Mouse (Mus musculus): ENCODE measurements around the gene Nedd9. TPM values are rescaled to one million over a fixed set of nuclear protein-coding genes. Genes with fewer than 3 reads are reported as not detected.
A peak's percentile ranks its signal among the peaks of the same experiment; 100 is the strongest.

Nedd9 gene
- total and polyA plus RNA-seq, 2 experiments = 2.5 to 3.3 TPM

DNA sequence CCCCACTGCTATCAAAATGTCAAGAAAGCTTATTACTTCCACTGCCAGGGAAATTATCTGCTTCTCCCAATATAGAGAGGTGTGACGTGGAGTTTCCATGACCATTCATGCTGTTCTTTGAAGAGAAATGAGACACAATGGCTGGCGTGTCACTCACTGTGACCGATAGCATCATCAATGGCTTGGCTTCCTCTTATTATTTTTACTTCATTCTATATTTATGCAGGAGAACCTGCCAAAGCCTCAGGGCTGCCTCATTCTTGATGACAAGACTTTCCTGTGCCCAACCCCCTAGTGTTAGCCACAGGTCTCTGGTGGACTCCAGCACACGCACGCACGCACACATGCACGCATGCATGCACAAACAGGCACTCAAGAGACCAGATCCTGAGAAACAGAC is 141.4 kb downstream of the Nedd9 start:
- peaks cover 43% of the 10 kb centered on the region for H3K4me1 ChIP-seq (ENCODE audit: control insufficient read depth, insufficient read depth, low read length)

DNA sequence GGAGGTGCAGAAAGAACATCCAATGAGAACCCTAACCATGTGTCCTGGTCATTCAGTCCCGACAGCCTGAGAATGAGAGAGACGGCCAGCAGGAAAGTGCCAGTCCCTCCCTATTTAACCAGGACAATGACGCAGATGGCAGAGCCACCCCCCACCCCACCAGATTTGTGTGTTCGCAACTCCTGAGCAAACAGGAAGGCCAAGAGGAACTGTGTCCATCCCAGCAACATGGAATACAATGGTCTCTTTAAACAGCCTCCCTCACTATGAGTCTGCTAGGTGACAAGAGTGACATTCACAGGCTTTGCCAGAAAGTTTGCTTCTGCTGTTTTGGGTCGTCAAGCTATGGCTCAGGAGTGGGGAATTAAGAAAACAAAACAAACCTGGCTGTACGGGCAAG is 141.9 kb downstream of the Nedd9 start:
- WGBS = 71% methylated on average over 6 of the region's 6 CpGs
- H3K4me1 ChIP-seq (ENCODE audit: control insufficient read depth, insufficient read depth, low read length) = peaks cover 40% of the 10 kb centered on the region

More for the DNA sequence above, 141.4 kb downstream of the Nedd9 start:
- WGBS = 83% methylated on average over 7 of the region's 7 CpGs
- no peaks in the 10 kb centered on the region for H3K36me3 ChIP-seq (ENCODE audit: control insufficient read depth, insufficient read depth, low read length)
- H3K9ac ChIP-seq (ENCODE audit: low read depth, low read length) = no peak overlapping the region
- 0 out of 2 replicates have a peak overlapping the region, but pooled peaks have one; percentile 7 for H3K27ac ChIP-seq (replicated peaks; ENCODE audit: insufficient read depth, low read depth, low read length)
- H3K4me3 ChIP-seq (ENCODE audit: insufficient read depth, low read depth, low read length) = no peak overlapping the region
- H3K27me3 ChIP-seq (ENCODE audit: control insufficient read depth, insufficient read depth, low read length) = no peaks in the 10 kb centered on the region
- DNase-seq (ENCODE audit: extremely low read depth, low read depth, low spot score) = no peak
- TF ChIP-seq POLR2A (IDR thresholded peaks at IDR 0.05; ENCODE audit: extremely low read depth, insufficient read depth, low read length) = no peak
- TF ChIP-seq CTCF (IDR thresholded peaks at IDR 0.05; ENCODE audit: low read depth, low read length) = no peak
- peaks cover 4% of the 10 kb centered on the region; the same call in 1 of the 2 replicates for H3K79me2 ChIP-seq (ENCODE audit: control insufficient read depth, insufficient read depth, low read length)

DNA sequence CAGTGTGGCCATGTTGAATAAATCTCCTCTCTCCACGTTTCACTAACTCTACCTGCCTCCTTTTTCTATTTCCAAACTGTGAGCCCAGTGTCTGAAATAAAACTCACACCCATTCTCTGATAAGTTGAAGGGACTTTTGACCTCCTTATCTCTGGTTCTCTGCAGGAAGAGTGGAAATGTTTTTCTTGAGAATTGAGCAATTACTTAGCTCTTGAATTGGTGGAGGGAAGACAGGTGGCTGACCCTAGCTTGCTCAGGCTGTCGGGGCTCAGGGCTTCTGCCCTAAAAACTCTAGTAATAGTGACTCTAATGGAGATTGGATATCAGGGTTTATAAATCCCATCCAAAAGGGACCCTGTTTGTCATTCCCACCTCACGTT is 143.3 kb downstream of the Nedd9 start:
- Histone ChIP-seq H3K4me3 (ENCODE audit: insufficient read depth, low read depth, low read length) (no peak overlapping the region), H3K27me3 (ENCODE audit: control insufficient read depth, insufficient read depth, low read length) (no peaks in the 10 kb centered on the region), H3K27ac (replicated peaks; ENCODE audit: insufficient read depth, low read depth, low read length) (peak overlapping the region; percentile 77; the same call in 1 of the 2 replicates), H3K9ac (ENCODE audit: low read depth, low read length) (no peak overlapping the region), H3K4me1 (ENCODE audit: control insufficient read depth, insufficient read depth, low read length) (peaks cover 40% of the 10 kb centered on the region), H3K79me2 (ENCODE audit: control insufficient read depth, insufficient read depth, low read length) (no peaks in the 10 kb centered on the region; the same call in 1 of the 2 replicates), H3K36me3 (ENCODE audit: control insufficient read depth, insufficient read depth, low read length) (no peaks in the 10 kb centered on the region)
- DNase-seq (ENCODE audit: extremely low read depth, low read depth, low spot score) = peak; percentile 46
- WGBS = 51% methylated on average over 3 of the region's 3 CpGs
- TF ChIP-seq CTCF (IDR thresholded peaks at IDR 0.05; ENCODE audit: low read depth, low read length) (no peak), POLR2A (IDR thresholded peaks at IDR 0.05; ENCODE audit: extremely low read depth, insufficient read depth, low read length) (no peak)

More for the DNA sequence above, 141.9 kb downstream of the Nedd9 start:
- TF ChIP-seq POLR2A (IDR thresholded peaks at IDR 0.05; ENCODE audit: extremely low read depth, insufficient read depth, low read length) = no peak
- TF ChIP-seq CTCF (IDR thresholded peaks at IDR 0.05; ENCODE audit: low read depth, low read length) = no peak
- H3K79me2 ChIP-seq (ENCODE audit: control insufficient read depth, insufficient read depth, low read length) = peaks cover 4% of the 10 kb centered on the region; the same call in 1 of the 2 replicates
- H3K4me3 ChIP-seq (ENCODE audit: insufficient read depth, low read depth, low read length) = no peak overlapping the region
- H3K9ac ChIP-seq (ENCODE audit: low read depth, low read length) = no peak overlapping the region
- no peak for DNase-seq (ENCODE audit: extremely low read depth, low read depth, low spot score)
- H3K27ac ChIP-seq (replicated peaks; ENCODE audit: insufficient read depth, low read depth, low read length) = peak overlapping the region; percentile 50; the same call in 1 of the 2 replicates
- H3K27me3 ChIP-seq (ENCODE audit: control insufficient read depth, insufficient read depth, low read length) = no peaks in the 10 kb centered on the region
- H3K36me3 ChIP-seq (ENCODE audit: control insufficient read depth, insufficient read depth, low read length) = no peaks in the 10 kb centered on the region

DNA sequence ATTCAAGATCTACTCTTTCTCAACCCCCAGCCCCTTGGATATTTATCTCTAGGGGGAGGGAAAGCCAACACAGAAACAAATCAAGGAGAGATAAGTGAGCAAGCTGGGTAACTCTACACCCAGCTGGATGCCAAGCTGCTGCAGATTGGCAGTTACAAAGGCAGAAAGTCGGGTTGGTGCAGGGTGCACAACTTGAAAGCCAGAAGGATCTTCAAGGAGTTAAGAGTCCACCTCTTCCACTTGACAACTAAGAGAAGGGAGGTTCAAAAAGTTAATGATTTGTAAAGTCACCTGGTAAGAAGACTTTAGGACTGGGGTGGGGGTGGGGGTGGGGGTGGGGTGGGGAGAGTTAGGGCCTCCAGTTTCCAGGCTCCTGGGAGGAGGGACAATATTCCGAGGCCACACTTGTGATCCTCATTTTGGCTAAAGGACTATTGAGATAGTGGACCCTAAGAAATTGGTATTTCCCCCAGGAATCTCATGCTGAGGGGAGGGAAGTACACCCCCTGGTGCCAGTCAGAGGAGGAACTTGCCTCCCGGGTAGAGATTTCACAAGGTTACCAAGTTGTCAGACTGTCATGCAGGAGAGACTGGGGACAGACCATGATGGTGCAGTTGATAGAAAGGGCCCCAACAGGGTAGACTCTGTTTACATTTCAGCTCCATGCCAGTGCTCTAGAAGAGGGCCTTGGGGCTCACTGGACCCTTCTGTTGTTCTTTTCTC is 143.8 kb downstream of the Nedd9 start:
- Histone ChIP-seq H3K9ac (ENCODE audit: low read depth, low read length) (no peak overlapping the region), H3K4me1 (ENCODE audit: control insufficient read depth, insufficient read depth, low read length) (peaks cover 40% of the 10 kb centered on the region), H3K79me2 (ENCODE audit: control insufficient read depth, insufficient read depth, low read length) (no peaks in the 10 kb centered on the region; the same call in 1 of the 2 replicates), H3K36me3 (ENCODE audit: control insufficient read depth, insufficient read depth, low read length) (no peaks in the 10 kb centered on the region; the same call in 1 of the 2 replicates), H3K27me3 (ENCODE audit: control insufficient read depth, insufficient read depth, low read length) (no peaks in the 10 kb centered on the region), H3K4me3 (ENCODE audit: insufficient read depth, low read depth, low read length) (no peak overlapping the region), H3K27ac (replicated peaks; ENCODE audit: insufficient read depth, low read depth, low read length) (peak overlapping the region; percentile 50; the same call in 1 of the 2 replicates)
- WGBS = 55% methylated on average over 3 of the region's 3 CpGs
- TF ChIP-seq POLR2A (IDR thresholded peaks at IDR 0.05; ENCODE audit: extremely low read depth, insufficient read depth, low read length) = no peak
- no peak for TF ChIP-seq CTCF (IDR thresholded peaks at IDR 0.05; ENCODE audit: low read depth, low read length)
- DNase-seq (ENCODE audit: extremely low read depth, low read depth, low spot score) = no peak

DNA sequence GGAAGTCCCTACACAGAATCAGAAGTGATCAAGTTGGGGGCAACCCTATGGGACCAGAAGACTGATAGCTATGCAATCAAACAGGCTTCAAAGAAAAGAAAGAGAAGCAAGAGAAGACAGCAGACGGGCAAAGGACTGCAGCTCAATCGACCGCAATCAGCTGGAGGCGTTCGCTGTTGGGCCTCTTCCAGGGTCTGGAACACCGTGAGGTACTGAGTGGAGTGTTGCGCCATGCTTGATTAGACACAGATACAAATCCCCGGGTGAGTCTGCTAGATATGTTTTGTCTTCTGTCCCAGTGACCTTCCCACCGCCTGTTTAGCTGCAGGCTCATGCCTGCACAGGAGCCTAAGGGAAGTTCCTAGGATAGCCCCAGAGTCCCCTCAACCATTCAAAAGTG is 145.7 kb downstream of the Nedd9 start:
- no peaks in the 10 kb centered on the region for H3K27me3 ChIP-seq (ENCODE audit: control insufficient read depth, insufficient read depth, low read length)
- peak; percentile 90 for DNase-seq (ENCODE audit: extremely low read depth, low read depth, low spot score)
- TF ChIP-seq POLR2A (IDR thresholded peaks at IDR 0.05; ENCODE audit: extremely low read depth, insufficient read depth, low read length) (no peak), CTCF (IDR thresholded peaks at IDR 0.05; ENCODE audit: low read depth, low read length) (no peak)
- H3K27ac ChIP-seq (replicated peaks; ENCODE audit: insufficient read depth, low read depth, low read length) = peak overlapping the region; percentile 79
- WGBS = 20% methylated on average over 9 of the region's 9 CpGs
- H3K4me1 ChIP-seq (ENCODE audit: control insufficient read depth, insufficient read depth, low read length) = peaks cover 42% of the 10 kb centered on the region
- 0 out of 2 replicates have a peak overlapping the region, but pooled peaks have one; percentile 11 for H3K9ac ChIP-seq (ENCODE audit: low read depth, low read length)
- no peaks in the 10 kb centered on the region; the same call in 1 of the 2 replicates for H3K79me2 ChIP-seq (ENCODE audit: control insufficient read depth, insufficient read depth, low read length)
- H3K36me3 ChIP-seq (ENCODE audit: control insufficient read depth, insufficient read depth, low read length) = peaks cover 2% of the 10 kb centered on the region; the same call in 1 of the 2 replicates
- no peak overlapping the region for H3K4me3 ChIP-seq (ENCODE audit: insufficient read depth, low read depth, low read length)
